Mouse (Mus musculus): ENCODE measurements around the gene Tor1b. TPM values are rescaled to one million over a fixed set of nuclear protein-coding genes. Genes with fewer than 3 reads are reported as not detected.
"Not testable (repeated sequence)": the region's sequence is repeated elsewhere in the genome, so short reads cannot be mapped to it uniquely, and the experiment has no call there.

The Tor1b gene
- total and polyA plus RNA-seq, 2 experiments from 2014 or later, result 20.4 to 45.4 TPM

- Histone ChIP-seq H3K4me3 (ENCODE audit: low read depth, low read length) (no peak overlapping the region), H3K27me3 (ENCODE audit: control insufficient read depth, insufficient read depth, low read length) (no peaks in the 10 kb centered on the region), H3K4me2 (ENCODE audit: low read depth, low read length) (no peak overlapping the region), H3K27ac (ENCODE audit: low read depth) (peak overlapping the region; percentile 50), H3K9me3 (replicated peaks; ENCODE audit: control insufficient read depth, low read length) (no peaks in the 10 kb centered on the region), H3K36me3 (replicated peaks; ENCODE audit: control insufficient read depth, insufficient read depth, low read length) (no peaks in the 10 kb centered on the region), H3K4me1 (ENCODE audit: control insufficient read depth, insufficient read depth) (peaks cover 11% of the 10 kb centered on the region), H3K9ac (replicated peaks; ENCODE audit: low read depth, low read length) (0 out of 2 replicates have a peak overlapping the region, but pooled peaks have one; percentile 8)
- peak; percentile 66 for ATAC-seq (ENCODE audit: insufficient read depth, low read depth)
- DNase-seq (ENCODE audit: low spot score), result peak; percentile 61
- TF ChIP-seq CTCF (IDR thresholded peaks at IDR 0.05; ENCODE audit: low read depth) (no peak), EP300 (IDR thresholded peaks at IDR 0.05; ENCODE audit: low read depth) (no peak)
- 22% methylated on average over 4 of the region's 4 CpGs for WGBS
Observed at GRCm38 (mm10) chr2:30912291-30912773, 40.4 kb upstream of the Tor1b start.

GRCm38 (mm10) chr2:30913022-30913421, 39.7 kb upstream of the Tor1b start:
- 82% methylated on average over 8 of the region's 8 CpGs for WGBS
- H3K36me3 ChIP-seq (replicated peaks; ENCODE audit: control insufficient read depth, insufficient read depth, low read length), result no peaks in the 10 kb centered on the region
- ATAC-seq (ENCODE audit: insufficient read depth, low read depth) (no peak), DNase-seq (ENCODE audit: low spot score) (no peak)
- no peak overlapping the region for H3K27ac ChIP-seq (ENCODE audit: low read depth)
- no peak overlapping the region for H3K9ac ChIP-seq (replicated peaks; ENCODE audit: low read depth, low read length)
- H3K4me2 ChIP-seq (ENCODE audit: low read depth, low read length), result no peak overlapping the region
- TF ChIP-seq EP300 (IDR thresholded peaks at IDR 0.05; ENCODE audit: low read depth) (no peak), CTCF (IDR thresholded peaks at IDR 0.05; ENCODE audit: low read depth) (no peak)
- no peaks in the 10 kb centered on the region for H3K9me3 ChIP-seq (replicated peaks; ENCODE audit: control insufficient read depth, low read length)
- H3K4me3 ChIP-seq (ENCODE audit: low read depth, low read length), result no peak overlapping the region
- H3K27me3 ChIP-seq (ENCODE audit: control insufficient read depth, insufficient read depth, low read length), result no peaks in the 10 kb centered on the region
- peaks cover 11% of the 10 kb centered on the region for H3K4me1 ChIP-seq (ENCODE audit: control insufficient read depth, insufficient read depth)

- WGBS, result 63% methylated on average over 3 of the region's 3 CpGs
- Histone ChIP-seq H3K9me3 (replicated peaks; ENCODE audit: control insufficient read depth, low read length) (no peaks in the 10 kb centered on the region), H3K36me3 (replicated peaks; ENCODE audit: control insufficient read depth, insufficient read depth, low read length) (no peaks in the 10 kb centered on the region), H3K4me2 (ENCODE audit: low read depth, low read length) (no peak overlapping the region), H3K9ac (replicated peaks; ENCODE audit: low read depth, low read length) (no peak overlapping the region), H3K4me3 (ENCODE audit: low read depth, low read length) (no peak overlapping the region), H3K27ac (ENCODE audit: low read depth) (no peak overlapping the region), H3K27me3 (ENCODE audit: control insufficient read depth, insufficient read depth, low read length) (no peaks in the 10 kb centered on the region), H3K4me1 (ENCODE audit: control insufficient read depth, insufficient read depth) (peaks cover 21% of the 10 kb centered on the region)
- TF ChIP-seq EP300 (IDR thresholded peaks at IDR 0.05; ENCODE audit: low read depth), result no peak
- no peak for TF ChIP-seq CTCF (IDR thresholded peaks at IDR 0.05; ENCODE audit: low read depth)
- ATAC-seq (ENCODE audit: insufficient read depth, low read depth) (no peak), DNase-seq (ENCODE audit: low spot score) (no peak)
Observed at GRCm38 (mm10) chr2:30914836-30915235, 37.9 kb upstream of the Tor1b start.

- Histone ChIP-seq H3K4me2 (ENCODE audit: low read depth, low read length) (no peak overlapping the region), H3K27me3 (ENCODE audit: control insufficient read depth, insufficient read depth, low read length) (no peaks in the 10 kb centered on the region), H3K9me3 (replicated peaks; ENCODE audit: control insufficient read depth, low read length) (no peaks in the 10 kb centered on the region), H3K9ac (replicated peaks; ENCODE audit: low read depth, low read length) (no peak overlapping the region), H3K36me3 (replicated peaks; ENCODE audit: control insufficient read depth, insufficient read depth, low read length) (no peaks in the 10 kb centered on the region), H3K4me1 (ENCODE audit: control insufficient read depth, insufficient read depth) (peaks cover 26% of the 10 kb centered on the region), H3K27ac (ENCODE audit: low read depth) (no peak overlapping the region), H3K4me3 (ENCODE audit: low read depth, low read length) (no peak overlapping the region)
- ATAC-seq (ENCODE audit: insufficient read depth, low read depth) (no peak), DNase-seq (ENCODE audit: low spot score) (no peak)
- WGBS, result 79% methylated on average over 5 of the region's 5 CpGs
- no peak for TF ChIP-seq EP300 (IDR thresholded peaks at IDR 0.05; ENCODE audit: low read depth)
- TF ChIP-seq CTCF (IDR thresholded peaks at IDR 0.05; ENCODE audit: low read depth), result no peak
Observed at GRCm38 (mm10) chr2:30915376-30915775, 37.4 kb upstream of the Tor1b start.

- not testable (repeated sequence) for H3K36me3 ChIP-seq (replicated peaks; ENCODE audit: control insufficient read depth, insufficient read depth, low read length); DNase-seq (ENCODE audit: low spot score); H3K4me2 ChIP-seq (ENCODE audit: low read depth, low read length); ATAC-seq (ENCODE audit: insufficient read depth, low read depth); H3K9ac ChIP-seq (replicated peaks; ENCODE audit: low read depth, low read length); H3K4me3 ChIP-seq (ENCODE audit: low read depth, low read length); H3K9me3 ChIP-seq (replicated peaks; ENCODE audit: control insufficient read depth, low read length); H3K27me3 ChIP-seq (ENCODE audit: control insufficient read depth, insufficient read depth, low read length); H3K27ac ChIP-seq (ENCODE audit: low read depth)
- WGBS, result 75% methylated on average over 6 of the region's 6 CpGs
- peaks cover 27% of the 10 kb centered on the region for H3K4me1 ChIP-seq (ENCODE audit: control insufficient read depth, insufficient read depth)
Observed at GRCm38 (mm10) chr2:30915933-30916332, 36.8 kb upstream of the Tor1b start.

- Histone ChIP-seq H3K9me3 (replicated peaks; ENCODE audit: control insufficient read depth, low read length) (no peaks in the 10 kb centered on the region), H3K27me3 (ENCODE audit: control insufficient read depth, insufficient read depth, low read length) (no peaks in the 10 kb centered on the region), H3K27ac (ENCODE audit: low read depth) (no peak overlapping the region), H3K4me3 (ENCODE audit: low read depth, low read length) (no peak overlapping the region), H3K36me3 (replicated peaks; ENCODE audit: control insufficient read depth, insufficient read depth, low read length) (no peaks in the 10 kb centered on the region), H3K4me2 (ENCODE audit: low read depth, low read length) (no peak overlapping the region), H3K4me1 (ENCODE audit: control insufficient read depth, insufficient read depth) (peaks cover 20% of the 10 kb centered on the region), H3K9ac (replicated peaks; ENCODE audit: low read depth, low read length) (no peak overlapping the region)
- DNase-seq (ENCODE audit: low spot score) (no peak), ATAC-seq (ENCODE audit: insufficient read depth, low read depth) (no peak)
- no peak for TF ChIP-seq CTCF (IDR thresholded peaks at IDR 0.05; ENCODE audit: low read depth)
- no peak for TF ChIP-seq EP300 (IDR thresholded peaks at IDR 0.05; ENCODE audit: low read depth)
- 85% methylated on average over 7 of the region's 7 CpGs for WGBS
Observed at GRCm38 (mm10) chr2:30917649-30918048, 35.1 kb upstream of the Tor1b start.

Data from heart, postnatal 0 days (tissue).